Mouse (Mus musculus): ENCODE results near the gene Rusc2.

GRCm38 (mm10) chr4:43382155-43383020, 609 bp downstream of the Rusc2 start:
- no peak for TF ChIP-seq EP300 (IDR thresholded peaks at IDR 0.05)
- no peak for TF ChIP-seq CTCF (IDR thresholded peaks at IDR 0.05)

Data from lung, postnatal 0 days (tissue).